Mouse (Mus musculus): Measurements from ENCODE around the gene Clip4. TPM values are rescaled to one million over a fixed set of nuclear protein-coding genes. Genes with fewer than 3 reads are reported as not detected.

Gene Clip4
- polyA plus RNA-seq, 1 experiment from 2014 or later = 1.3 TPM

Other genes with a start within 250 kb of the Clip4 start
- gene Ndc80, start 241.6 kb upstream of the Clip4 start, polyA plus RNA-seq (2014; fragmentation: Nextera tagmentation; extraction: Ambion mirVana) = 50.4 and 52.6 TPM in 2 replicates
- 0.43 and 0.47 TPM in 2 replicates for gene Spdya, start 216.4 kb upstream of the Clip4 start, polyA plus RNA-seq (2014; fragmentation: Nextera tagmentation; extraction: Ambion mirVana)
- 140 and 158 TPM in 2 replicates for gene Wdr43, start 152.6 kb upstream of the Clip4 start, polyA plus RNA-seq (2014; fragmentation: Nextera tagmentation; extraction: Ambion mirVana)
- not detected in 2 replicates for gene Togaram2, start 95.2 kb upstream of the Clip4 start, polyA plus RNA-seq (2014; fragmentation: Nextera tagmentation; extraction: Ambion mirVana)
- 0.04 TPM in 1 of 2 replicates, not detected in the other for gene Pcare, start 15.6 kb upstream of the Clip4 start, polyA plus RNA-seq (2014; fragmentation: Nextera tagmentation; extraction: Ambion mirVana)